Mouse (Mus musculus) left cerebral cortex, postnatal 14 days (tissue): ENCODE measurements around the gene Mns1. TPM values are rescaled to one million over a fixed set of nuclear protein-coding genes. Genes with fewer than 3 reads are reported as not detected.
"Not testable (repeated sequence)": the region's sequence is repeated elsewhere in the genome, so short reads cannot be mapped to it uniquely, and the experiment has no call there.

Experiments used
- DNase-seq, 2 experiments: peaks; one replicate each; pipeline ENCODE4 v3.0.0; 2021 to 2022; ENCODE audit warnings: low spot score in 2 of 2, mixed read lengths in 1 of 2
- intact Hi-C: fragments of 180-260 bp; cut with DNase I; formaldehyde crosslinking; loops from one replicate; pipeline ENCODE4 v1.15.1; 2025
- total RNA-seq, 2 experiments: library from RNA; stranded (reverse); gene quantifications; 2 replicates each; pipeline ENCODE4 v1.2.3; 2021

Mns1 gene
- total RNA-seq, 2 experiments from 2014 or later, result 1.1 TPM

GRCm38 (mm10) chr9:72422284-72422683, 15.5 kb upstream of the Mns1 start:
- intact Hi-C loops, result no loop called here
- no peak for DNase-seq

DNA sequence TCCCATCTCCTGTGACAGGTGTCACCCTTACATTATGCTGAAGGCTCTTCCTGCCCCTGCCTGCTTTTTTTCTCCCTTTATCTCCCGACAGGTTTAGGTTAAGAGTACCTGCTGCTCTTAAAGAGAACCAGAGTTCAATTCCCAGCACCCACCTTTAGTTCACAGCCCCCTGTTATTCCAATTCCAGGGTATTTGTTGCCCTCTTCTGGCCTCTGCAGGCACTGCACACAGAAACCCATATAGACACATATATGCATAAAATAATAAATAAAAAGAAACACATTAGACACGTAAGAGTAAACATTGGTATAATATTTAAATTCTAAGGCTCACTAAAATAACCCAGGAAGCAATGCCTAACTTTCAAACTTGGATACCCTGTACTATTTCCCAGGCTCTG, 15.1 kb upstream of the Mns1 start:
- DNase-seq, result no peak
- intact Hi-C loops, result no loop called here

GRCm38 (mm10) chr9:72425300-72425850, 12.4 kb upstream of the Mns1 start:
- intact Hi-C loops, result no loop called here
- DNase-seq, result no peak

DNA sequence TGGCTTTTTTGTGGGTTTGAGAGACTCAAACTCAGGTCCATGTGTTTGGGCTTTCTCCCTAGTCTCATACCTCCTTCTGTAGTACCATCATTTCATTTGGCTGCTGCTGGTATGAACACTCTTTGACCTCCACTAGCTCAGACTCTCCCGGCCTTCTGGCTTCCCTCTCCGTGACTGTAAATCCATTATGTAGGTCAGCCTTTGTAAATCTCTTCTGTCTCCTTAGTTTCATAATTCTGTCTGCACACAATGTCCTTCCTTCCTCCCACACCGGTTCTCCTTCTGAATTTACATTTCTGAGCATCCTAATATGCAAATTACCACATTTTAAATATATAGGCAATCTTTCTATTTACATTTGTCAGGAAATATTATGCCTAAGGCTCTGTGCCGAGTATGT, 9.9 kb upstream of the Mns1 start:
- intact Hi-C loops, result no loop called here
- DNase-seq, result peak in 1 of 2 experiments; percentile 15

GRCm38 (mm10) chr9:72434876-72435275, 2.9 kb upstream of the Mns1 start:
- no peak for DNase-seq
- intact Hi-C loops, result no loop called here

GRCm38 (mm10) chr9:72438749-72439148, 938 bp downstream of the Mns1 start:
- intact Hi-C loops, result no loop called here
- DNase-seq, result no peak

GRCm38 (mm10) chr9:72440358-72440757, 2.5 kb downstream of the Mns1 start:
- no peak for DNase-seq

GRCm38 (mm10) chr9:72440948-72441926, 3.4 kb downstream of the Mns1 start:
- no peak for DNase-seq
- intact Hi-C loops, result no loop called here

More at GRCm38 (mm10) chr9:72440358-72440757, 2.5 kb downstream of the Mns1 start:
- intact Hi-C loops, result no loop called here

- DNase-seq, result no peak
- intact Hi-C loops, result no loop called here
These were observed 4.3 kb downstream of the Mns1 start for GRCm38 (mm10) chr9:72441927-72442715.

GRCm38 (mm10) chr9:72448026-72448425, 10.2 kb downstream of the Mns1 start:
- DNase-seq, result peak; percentile 57 to 71
- intact Hi-C loops, result no loop called here

DNA sequence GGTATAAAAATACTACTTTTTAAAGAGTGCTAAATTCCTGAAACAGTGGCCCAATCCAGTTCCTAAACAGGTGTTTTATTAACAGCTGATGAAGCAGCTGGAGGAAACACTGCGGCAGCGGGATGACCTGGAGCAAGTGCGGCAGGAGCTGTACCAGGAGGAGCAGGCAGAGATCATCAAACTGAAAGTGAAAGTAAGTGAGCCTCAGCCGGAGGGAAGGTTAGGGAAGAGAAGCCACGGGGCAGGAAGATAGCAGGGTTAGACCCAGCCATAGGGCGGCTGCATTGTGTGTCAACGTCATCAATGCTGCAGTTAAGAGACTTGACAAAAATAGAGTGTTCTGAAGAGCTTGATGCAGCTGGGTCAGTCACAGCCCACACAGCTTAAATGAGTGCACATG, 11.6 kb downstream of the Mns1 start:
- intact Hi-C loops, result no loop called here
- no peak for DNase-seq

- intact Hi-C loops, result no loop called here
- no peak for DNase-seq
These were observed 12.0 kb downstream of the Mns1 start for GRCm38 (mm10) chr9:72449841-72450240.

GRCm38 (mm10) chr9:72450363-72450762, 12.6 kb downstream of the Mns1 start:
- DNase-seq, result no peak
- intact Hi-C loops, result no loop called here

- no peak for DNase-seq
- intact Hi-C loops, result no loop called here
These were observed 13.3 kb downstream of the Mns1 start for GRCm38 (mm10) chr9:72451111-72451510.

DNA sequence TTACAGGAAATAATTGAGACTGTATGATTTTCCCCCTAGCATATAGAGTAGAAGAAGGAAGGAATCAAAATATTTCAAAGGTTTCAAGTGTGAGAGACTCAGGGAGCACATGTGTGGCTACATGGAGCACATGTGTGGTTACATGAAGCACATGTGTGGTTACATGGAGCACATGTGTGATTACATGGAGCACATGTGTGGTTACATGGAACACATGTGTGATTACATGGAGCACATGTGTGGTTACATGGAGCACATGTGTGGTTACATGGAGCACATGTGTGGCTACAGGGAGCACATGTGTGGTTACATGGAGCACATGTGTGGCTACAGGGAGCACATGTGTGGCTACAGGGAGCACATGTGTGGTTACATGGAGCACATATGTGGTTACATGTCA, 16.5 kb downstream of the Mns1 start:
- intact Hi-C loops, result not testable (repeated sequence)

GRCm38 (mm10) chr9:72456374-72456773, 18.6 kb downstream of the Mns1 start:
- intact Hi-C loops, result loop anchor here (5.0 kb wide), 1 partner anchor 76 kb away; the partner anchor contains the start of gene Rfx7
- no peak for DNase-seq

More for the DNA sequence above, 16.5 kb downstream of the Mns1 start:
- not testable (repeated sequence) for DNase-seq

- intact Hi-C loops, result loop anchor here (5.0 kb wide), 1 partner anchor 74 kb away; the partner anchor contains the start of gene Rfx7
These were observed 20.4 kb downstream of the Mns1 start for GRCm38 (mm10) chr9:72458233-72458632.

GRCm38 (mm10) chr9:72459703-72460102, 21.9 kb downstream of the Mns1 start:
- peak in 1 of 2 experiments; percentile 33 for DNase-seq
- intact Hi-C loops, result loop anchor here (5.0 kb wide), 1 partner anchor 73 kb away; the partner anchor contains the start of gene Rfx7

More at GRCm38 (mm10) chr9:72458233-72458632, 20.4 kb downstream of the Mns1 start:
- peak; percentile 79 to 80 for DNase-seq

GRCm38 (mm10) chr9:72460767-72461166, 23.0 kb downstream of the Mns1 start:
- DNase-seq, result no peak
- intact Hi-C loops, result no loop called here

- intact Hi-C loops, result no loop called here
- no peak for DNase-seq
These were observed 24.6 kb downstream of the Mns1 start for GRCm38 (mm10) chr9:72462427-72462826.
